Mouse (Mus musculus) stomach, embryonic 15.5 days (tissue): ENCODE results near the gene Eng. TPM values are rescaled to one million over a fixed set of nuclear protein-coding genes. Genes with fewer than 3 reads are reported as not detected.
A peak's percentile ranks its signal among the peaks of the same experiment; 100 is the strongest.

Experiments used
- ATAC-seq: fragments of 200-750 bp; cut with Nextera tagmentation; 2 replicates; pipeline ENCODE4 v1.8.0; 2017; ENCODE audit warnings: low read depth, moderate number of reproducible peaks, moderate TSS enrichment; ENCODE audit not compliant: insufficient read depth, low FRiP score
- H3K27ac ChIP-seq: fragments of 300-500 bp; sonication (generic); 2 replicates; pipeline ENCODE4 v1.5.1; 2015; ENCODE audit warnings: mild to moderate bottlenecking, inconsistent platforms
- H3K27me3 ChIP-seq: fragments of 300-500 bp; sonication (generic); replicated peaks from 2 replicates; pipeline ENCODE4 v1.6.1; 2015; ENCODE audit warnings: inconsistent platforms
- H3K36me3 ChIP-seq: fragments of 300-500 bp; sonication (generic); 2 replicates; pipeline ENCODE4 v1.6.1; 2015; ENCODE audit warnings: inconsistent platforms
- H3K4me1 ChIP-seq: fragments of 300-500 bp; sonication (generic); 2 replicates; pipeline ENCODE4 v1.6.1; 2015; ENCODE audit warnings: inconsistent platforms
- H3K4me2 ChIP-seq: fragments of 300-500 bp; sonication (generic); 2 replicates; pipeline ENCODE4 v1.6.1; 2015; ENCODE audit warnings: mild to moderate bottlenecking, inconsistent platforms
- H3K4me3 ChIP-seq: fragments of 300-500 bp; sonication (generic); replicated peaks from 2 replicates; pipeline ENCODE4 v1.5.1; 2015; ENCODE audit warnings: inconsistent platforms
- H3K9ac ChIP-seq: fragments of 300-500 bp; sonication (generic); 2 replicates; pipeline ENCODE4 v1.6.1; 2015; ENCODE audit warnings: inconsistent platforms
- H3K9me3 ChIP-seq: fragments of 300-500 bp; sonication (generic); 2 replicates; pipeline ENCODE4 v1.6.1; 2016; ENCODE audit warnings: inconsistent platforms
- WGBS: fragments of 180-500 bp; shearing (Covaris S2); methylation state at CpG from one replicate; pipeline ENCODE4 v1.1.7; 2015; 5-methylcytosine and 5-hydroxymethylcytosine counted together
- polyA plus RNA-seq: library from polyadenylated mRNA; unstranded; fragments of >200 nt; fragmentation: Nextera tagmentation; extraction: Ambion mirVana; gene quantifications from 2 replicates; pipeline ENCODE4 v1.2.1, GENCODE M21; 2015

The Eng gene
- polyA plus RNA-seq, 1 experiment from 2014 or later: 59.6 TPM

DNA sequence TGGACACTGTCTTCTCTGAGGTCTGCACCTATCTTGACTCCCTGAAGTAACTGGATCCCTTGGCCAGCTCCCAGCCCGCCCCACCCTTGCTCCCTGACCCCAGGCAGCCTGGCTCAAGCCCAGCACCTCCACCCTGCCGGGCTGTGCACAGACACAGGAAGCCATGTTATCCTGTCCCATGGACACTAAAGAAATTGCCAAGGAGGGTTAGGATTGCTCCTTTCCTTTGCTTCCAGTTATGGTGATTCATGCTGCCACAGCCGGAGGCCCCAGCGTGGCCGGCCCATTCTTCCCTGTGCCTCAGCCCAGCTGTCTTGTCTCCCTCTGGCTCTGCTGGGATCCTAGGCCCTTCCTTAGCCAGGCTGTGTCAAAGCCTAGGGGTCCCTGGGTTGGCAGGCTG is 12.7 kb upstream of the Eng start:
- Histone ChIP-seq H3K9me3 (no peaks in the 10 kb centered on the region), H3K27ac (peak overlapping the region; percentile 51), H3K9ac (no peak overlapping the region), H3K4me2 (no peak overlapping the region), H3K4me1 (peaks cover 22% of the 10 kb centered on the region), H3K36me3 (no peaks in the 10 kb centered on the region), H3K27me3 (no peaks in the 10 kb centered on the region), H3K4me3 (no peak overlapping the region)
- ATAC-seq: no peak
- WGBS: 61% methylated on average over 5 of the region's 5 CpGs

DNA sequence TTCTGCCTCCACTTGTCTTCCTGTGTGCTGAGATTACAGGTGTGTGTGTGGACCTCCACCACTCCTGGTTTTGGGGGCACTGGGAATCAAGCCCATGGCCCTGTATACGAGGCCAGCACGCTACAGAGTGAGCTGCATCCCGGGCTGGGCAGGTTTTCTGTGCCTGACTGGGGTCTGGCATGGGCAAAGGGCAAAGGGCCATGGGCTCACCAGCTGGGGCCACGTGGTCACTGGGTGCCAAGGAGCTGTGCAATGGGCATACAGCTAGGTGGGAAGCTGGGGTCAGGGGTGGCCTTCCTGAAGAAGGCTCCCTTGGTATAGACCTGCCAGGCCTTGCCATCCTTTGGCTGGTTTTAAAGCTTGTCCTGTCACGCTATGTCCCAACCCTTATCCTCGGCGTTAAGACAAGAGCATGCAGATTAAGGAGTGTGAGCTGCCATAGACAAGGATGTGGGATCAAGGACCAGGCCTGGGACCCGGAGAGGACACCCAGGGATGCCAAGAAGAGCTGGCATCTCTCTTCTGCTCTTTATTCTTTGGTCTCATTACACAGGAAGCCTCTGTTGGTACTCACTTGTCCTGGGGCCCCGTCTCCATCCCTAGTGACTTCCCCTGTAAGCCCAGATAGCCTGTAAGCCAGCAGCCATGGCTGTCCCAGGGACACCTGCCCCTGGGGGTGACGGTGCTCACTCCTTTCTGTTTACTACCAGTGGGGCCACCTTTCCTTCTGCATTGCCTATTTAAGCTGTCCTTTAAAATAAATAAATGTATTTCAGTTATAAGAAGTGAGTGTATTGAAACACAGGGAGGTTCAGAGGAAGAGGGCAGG is 11.9 kb upstream of the Eng start:
- Histone ChIP-seq H3K27ac (no peak overlapping the region; the same call in 1 of the 2 replicates), H3K27me3 (no peaks in the 10 kb centered on the region), H3K9ac (no peak overlapping the region), H3K4me1 (peaks cover 14% of the 10 kb centered on the region), H3K36me3 (no peaks in the 10 kb centered on the region), H3K4me2 (no peak overlapping the region), H3K4me3 (no peak overlapping the region), H3K9me3 (no peaks in the 10 kb centered on the region)
- 87% methylated on average over 10 of the region's 10 CpGs for WGBS
- no peak for ATAC-seq

DNA sequence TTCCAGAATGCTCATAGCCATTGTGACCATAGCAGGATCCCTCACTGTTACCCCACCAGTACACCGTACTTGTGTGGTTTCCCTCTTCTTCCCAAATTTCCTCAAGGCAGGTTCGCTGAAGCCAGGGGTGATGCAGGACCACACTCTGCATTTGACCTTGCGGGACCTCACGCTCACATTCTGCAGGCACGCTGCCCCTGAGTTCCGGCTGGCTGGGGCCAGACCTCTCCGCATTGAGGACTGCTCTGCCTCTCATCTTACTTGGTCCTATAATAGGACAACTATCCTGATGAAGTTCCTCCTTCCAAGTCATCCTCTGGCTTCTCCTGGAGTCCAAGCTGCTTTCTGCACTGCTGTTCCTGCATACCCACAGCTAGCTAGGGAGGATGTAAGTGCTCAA is 9.8 kb upstream of the Eng start:
- H3K9me3 ChIP-seq: no peaks in the 10 kb centered on the region
- H3K27me3 ChIP-seq: no peaks in the 10 kb centered on the region
- H3K9ac ChIP-seq: no peak overlapping the region
- no peaks in the 10 kb centered on the region for H3K36me3 ChIP-seq
- H3K4me1 ChIP-seq: peaks cover 11% of the 10 kb centered on the region
- WGBS: 81% methylated on average over 7 of the region's 7 CpGs
- peak overlapping the region; percentile 40; the same call in 1 of the 2 replicates for H3K27ac ChIP-seq
- no peak overlapping the region for H3K4me2 ChIP-seq
- H3K4me3 ChIP-seq: no peak overlapping the region
- ATAC-seq: no peak

DNA sequence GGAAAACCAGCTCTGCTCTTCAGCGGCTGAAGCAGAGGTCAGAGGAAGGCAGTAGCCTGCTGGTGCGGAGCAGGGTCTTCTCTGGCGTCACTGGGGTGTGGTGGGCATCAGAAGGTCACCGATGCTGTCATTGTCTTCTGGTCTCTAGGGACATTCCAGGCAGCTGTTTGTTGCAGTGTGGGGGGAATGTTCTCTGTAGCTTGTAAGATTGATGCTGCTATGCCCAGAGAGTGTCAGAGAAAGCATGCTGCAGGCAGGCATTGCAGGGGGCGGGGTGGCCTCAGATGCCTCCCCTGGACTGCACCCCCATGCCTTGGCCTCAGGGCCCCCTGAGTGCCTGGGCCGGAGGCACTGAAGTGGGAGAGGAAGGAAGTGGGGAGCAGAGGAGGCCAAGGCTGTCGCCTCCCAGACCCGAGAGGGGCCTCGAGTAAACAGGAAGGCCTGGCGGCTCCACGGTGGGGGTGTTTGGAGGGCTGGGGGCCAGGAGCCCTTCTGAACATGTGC is 8.6 kb upstream of the Eng start:
- H3K27ac ChIP-seq: 0 out of 2 replicates have a peak overlapping the region, but pooled peaks have one; percentile 41
- no peak overlapping the region for H3K4me3 ChIP-seq
- H3K36me3 ChIP-seq: no peaks in the 10 kb centered on the region
- H3K4me2 ChIP-seq: no peak overlapping the region
- WGBS: 21% methylated on average over 11 of the region's 11 CpGs
- H3K9me3 ChIP-seq: no peaks in the 10 kb centered on the region
- peaks cover 12% of the 10 kb centered on the region for H3K4me1 ChIP-seq
- no peak overlapping the region for H3K9ac ChIP-seq
- ATAC-seq: peak; percentile 49
- H3K27me3 ChIP-seq: no peaks in the 10 kb centered on the region

DNA sequence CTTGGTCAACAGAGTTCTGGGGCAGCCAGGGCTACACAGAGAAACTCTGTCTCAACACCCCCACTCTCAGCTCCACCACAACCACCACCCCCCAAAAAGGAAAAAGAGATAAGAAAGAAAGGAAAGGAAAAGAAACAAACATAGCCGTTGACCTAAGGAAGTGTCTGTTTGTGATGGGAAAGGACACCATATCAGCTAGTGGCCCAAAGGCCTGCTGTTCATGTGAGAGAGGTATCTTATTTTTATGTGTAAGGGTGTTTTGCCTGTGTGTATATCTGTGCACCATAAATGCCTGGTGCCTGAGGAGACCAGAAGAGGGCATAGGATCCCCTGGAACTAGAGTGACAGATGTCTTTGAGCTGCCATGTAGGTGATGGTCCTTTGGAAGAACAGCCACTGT is 6.8 kb upstream of the Eng start:
- H3K27me3 ChIP-seq: no peaks in the 10 kb centered on the region
- H3K4me2 ChIP-seq: no peak overlapping the region
- no peaks in the 10 kb centered on the region for H3K36me3 ChIP-seq
- H3K4me3 ChIP-seq: no peak overlapping the region
- H3K9me3 ChIP-seq: no peaks in the 10 kb centered on the region
- H3K4me1 ChIP-seq: peaks cover 14% of the 10 kb centered on the region
- 29% methylated on average over 1 of the region's 1 CpGs for WGBS
- no peak for ATAC-seq
- no peak overlapping the region for H3K27ac ChIP-seq
- no peak overlapping the region for H3K9ac ChIP-seq

DNA sequence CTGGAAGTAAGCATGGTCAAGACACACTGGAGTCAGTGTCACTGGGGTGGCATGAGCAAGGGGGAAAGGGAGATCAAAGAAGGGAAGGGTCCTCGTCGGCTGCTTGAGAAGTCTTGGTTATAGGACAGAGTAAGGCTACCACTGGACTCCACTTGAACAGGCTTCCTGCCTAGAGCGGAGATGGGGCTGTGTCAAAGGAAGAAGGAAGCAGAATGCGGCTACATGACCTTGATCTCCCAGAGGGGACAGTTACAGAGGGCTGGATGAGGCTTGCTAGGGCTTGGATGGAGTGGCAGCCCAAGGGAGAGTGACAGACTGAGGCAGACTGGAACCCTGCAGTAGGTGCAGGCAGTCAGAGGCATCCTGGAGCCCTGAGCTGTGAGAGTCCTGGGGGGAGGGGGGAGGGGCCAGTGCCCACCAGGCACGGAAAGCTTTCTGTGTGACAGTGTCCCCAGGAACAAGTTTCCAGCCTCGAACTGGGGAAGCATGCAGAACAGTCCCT is 5.8 kb upstream of the Eng start:
- 63% methylated on average over 6 of the region's 6 CpGs for WGBS
- no peak overlapping the region for H3K27ac ChIP-seq

DNA sequence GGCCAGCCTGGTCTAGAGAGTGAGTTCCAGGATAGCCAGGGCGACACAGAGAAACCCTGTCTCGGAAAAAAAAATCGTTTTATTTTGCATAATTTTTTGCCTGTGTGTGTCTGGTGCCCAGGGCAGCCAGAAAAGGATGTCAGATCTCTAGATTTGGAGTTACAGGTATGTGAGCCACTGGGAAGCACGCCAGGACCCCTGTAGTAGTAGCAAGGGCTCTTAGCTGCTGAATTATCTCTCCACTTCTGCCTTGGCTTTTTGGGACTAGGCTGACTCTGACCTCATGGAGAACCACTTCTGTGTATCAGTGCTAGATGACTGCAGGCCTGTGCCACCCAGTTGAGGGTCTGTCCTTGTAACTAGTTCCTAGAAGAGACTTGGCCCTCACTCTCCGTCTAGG is 4.6 kb upstream of the Eng start:
- ATAC-seq: no peak
- peaks cover 19% of the 10 kb centered on the region for H3K4me1 ChIP-seq

More for the DNA sequence above, 5.8 kb upstream of the Eng start:
- Histone ChIP-seq H3K27me3 (no peaks in the 10 kb centered on the region), H3K9ac (no peak overlapping the region), H3K4me1 (peaks cover 14% of the 10 kb centered on the region), H3K4me2 (no peak overlapping the region), H3K4me3 (no peak overlapping the region), H3K36me3 (no peaks in the 10 kb centered on the region), H3K9me3 (no peaks in the 10 kb centered on the region)
- ATAC-seq: no peak

DNA sequence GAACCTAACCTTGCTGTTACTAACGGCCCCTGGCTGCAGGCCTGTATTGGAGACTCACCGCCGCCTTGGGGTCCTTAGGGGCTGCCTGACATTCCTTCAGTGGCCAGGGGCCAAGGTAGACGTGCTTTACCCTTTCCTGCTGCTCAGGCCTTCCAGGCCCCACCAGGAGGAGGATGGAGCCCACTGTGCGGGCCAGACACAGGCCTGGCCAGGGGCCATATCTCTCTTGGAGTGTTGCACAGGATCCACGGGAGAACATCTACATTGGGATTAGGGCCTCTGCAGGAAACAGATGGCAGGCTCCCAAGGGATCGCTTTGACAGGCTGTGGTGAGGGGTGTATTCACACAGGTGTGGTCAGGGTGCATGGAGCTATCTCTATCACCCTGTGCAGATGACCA is 3.6 kb upstream of the Eng start:
- no peak overlapping the region for H3K4me3 ChIP-seq
- no peaks in the 10 kb centered on the region for H3K36me3 ChIP-seq
- H3K4me2 ChIP-seq: no peak overlapping the region
- WGBS: 54% methylated on average over 7 of the region's 7 CpGs
- ATAC-seq: 0 out of 2 replicates have a peak, but pooled peaks have one; percentile 15
- H3K27me3 ChIP-seq: no peaks in the 10 kb centered on the region
- peaks cover 17% of the 10 kb centered on the region for H3K4me1 ChIP-seq
- H3K9me3 ChIP-seq: no peaks in the 10 kb centered on the region
- no peak overlapping the region for H3K27ac ChIP-seq
- no peak overlapping the region for H3K9ac ChIP-seq

More for the DNA sequence above, 4.6 kb upstream of the Eng start:
- Histone ChIP-seq H3K9me3 (no peaks in the 10 kb centered on the region), H3K36me3 (no peaks in the 10 kb centered on the region), H3K27me3 (no peaks in the 10 kb centered on the region), H3K27ac (no peak overlapping the region), H3K9ac (no peak overlapping the region), H3K4me3 (no peak overlapping the region), H3K4me2 (no peak overlapping the region)
- WGBS: 86% methylated on average over 5 of the region's 5 CpGs

DNA sequence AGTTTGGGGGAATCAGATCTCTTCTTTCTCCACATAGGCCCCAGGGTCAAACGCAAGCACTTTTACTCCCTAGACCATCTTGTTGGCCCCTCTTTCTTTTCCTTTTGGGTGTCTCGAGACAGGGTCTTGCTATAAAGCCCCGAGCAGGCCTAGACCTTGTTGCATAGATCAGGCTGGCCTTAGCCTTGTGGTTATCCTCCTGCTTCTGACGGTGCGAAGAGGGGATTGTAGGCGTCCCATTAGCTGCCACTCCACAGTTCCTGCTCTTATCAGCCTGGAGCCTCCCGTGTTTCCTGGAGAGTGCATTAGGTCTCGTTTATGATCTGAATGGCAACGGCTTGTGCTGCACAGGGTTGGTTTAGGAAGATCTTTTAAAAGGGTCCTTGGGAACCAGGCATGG is 2.3 kb upstream of the Eng start:
- Histone ChIP-seq H3K27me3 (no peaks in the 10 kb centered on the region), H3K4me3 (no peak overlapping the region), H3K9ac (no peak overlapping the region), H3K36me3 (no peaks in the 10 kb centered on the region), H3K27ac (no peak overlapping the region), H3K9me3 (no peaks in the 10 kb centered on the region), H3K4me1 (0 out of 2 replicates have a peak, but pooled peaks cover 13% of the 10 kb centered on the region), H3K4me2 (no peak overlapping the region)
- WGBS: 63% methylated on average over 9 of the region's 9 CpGs
- ATAC-seq: no peak

DNA sequence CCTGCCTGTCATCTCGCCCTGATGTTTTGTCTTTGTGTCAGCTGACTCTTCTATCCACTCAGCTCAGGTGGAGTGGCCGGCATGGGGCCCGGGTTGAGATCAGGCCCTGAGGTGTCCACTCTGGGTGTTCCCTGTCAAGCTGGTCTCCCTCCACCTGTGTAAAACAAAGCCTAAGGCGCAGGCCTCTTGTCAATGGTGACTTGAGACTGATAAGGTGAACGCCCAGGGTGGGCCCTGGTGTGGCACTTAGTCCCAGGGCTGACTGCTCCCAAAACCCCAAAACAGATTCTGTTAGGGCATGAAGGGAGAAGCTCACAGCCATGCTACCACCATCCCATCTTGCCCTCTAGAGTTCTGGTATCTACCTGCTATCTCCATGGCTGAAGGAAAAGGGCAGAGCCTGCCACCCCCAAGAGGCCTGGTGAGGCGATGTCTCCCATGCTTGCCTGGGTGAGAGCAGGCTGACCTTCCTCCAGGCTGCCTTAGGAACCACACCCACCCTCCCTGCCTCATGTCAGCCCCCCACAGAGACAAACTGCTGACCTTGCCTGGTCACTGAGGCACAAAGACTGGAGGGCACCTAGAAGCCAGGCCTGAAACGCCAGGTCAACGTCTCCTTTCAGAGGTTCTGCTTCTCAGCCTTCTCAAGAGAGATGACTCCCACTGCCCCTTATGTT is 1.5 kb upstream of the Eng start:
- ATAC-seq: no peak
- no peak overlapping the region for H3K4me3 ChIP-seq
- H3K4me1 ChIP-seq: 0 out of 2 replicates have a peak, but pooled peaks cover 13% of the 10 kb centered on the region
- no peak overlapping the region for H3K4me2 ChIP-seq
- H3K9ac ChIP-seq: no peak overlapping the region
- no peaks in the 10 kb centered on the region for H3K27me3 ChIP-seq
- H3K27ac ChIP-seq: no peak overlapping the region
- H3K36me3 ChIP-seq: no peaks in the 10 kb centered on the region
- no peaks in the 10 kb centered on the region for H3K9me3 ChIP-seq
- WGBS: 72% methylated on average over 8 of the region's 8 CpGs

DNA sequence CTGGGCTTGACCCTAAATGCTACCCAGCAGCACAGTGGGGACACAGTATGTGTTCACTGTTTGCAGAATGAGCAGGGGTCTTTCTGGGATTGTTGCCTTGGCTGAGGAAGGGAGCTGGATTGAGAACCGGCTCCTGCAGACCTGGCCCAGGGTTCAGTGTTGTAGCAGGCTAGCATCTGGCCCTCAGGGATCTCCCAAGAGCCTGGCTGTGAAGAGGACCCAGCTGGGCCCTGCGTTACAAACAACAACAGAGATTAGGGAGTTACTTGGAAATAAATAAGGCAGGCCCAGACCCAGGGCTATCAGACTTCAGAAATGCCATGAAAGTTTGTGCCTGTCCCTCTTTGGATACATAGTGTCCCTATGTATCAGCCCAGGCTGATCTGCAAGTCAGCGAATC is 748 bp upstream of the Eng start:
- no peaks in the 10 kb centered on the region for H3K27me3 ChIP-seq
- ATAC-seq: no peak
- no peak overlapping the region for H3K4me3 ChIP-seq
- H3K4me2 ChIP-seq: no peak overlapping the region
- 0 out of 2 replicates have a peak, but pooled peaks cover 13% of the 10 kb centered on the region for H3K4me1 ChIP-seq
- no peaks in the 10 kb centered on the region for H3K9me3 ChIP-seq
- WGBS: 63% methylated on average over 3 of the region's 3 CpGs
- H3K36me3 ChIP-seq: no peaks in the 10 kb centered on the region
- no peak overlapping the region for H3K9ac ChIP-seq
- H3K27ac ChIP-seq: peak overlapping the region; percentile 51

DNA sequence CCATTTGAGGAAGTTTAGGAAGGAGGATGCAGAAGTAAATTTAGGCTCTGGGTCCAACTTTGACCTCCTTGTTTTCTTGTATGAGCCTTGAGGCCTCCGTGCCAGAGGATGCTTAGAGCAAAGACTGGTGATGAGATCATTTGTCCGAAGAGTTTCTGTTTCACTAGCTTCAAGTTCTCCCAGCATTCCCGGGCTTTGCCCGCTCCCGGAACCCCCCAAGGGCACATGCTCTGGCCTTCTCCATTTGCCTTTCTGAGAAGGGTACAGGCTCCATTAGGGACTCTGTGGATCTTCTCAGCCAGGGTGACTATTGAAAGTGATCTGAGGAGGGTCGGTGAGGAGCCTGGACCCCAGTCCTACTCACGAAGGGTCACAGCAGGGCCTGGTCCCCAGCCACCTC is 971 bp downstream of the Eng start:
- H3K9ac ChIP-seq: no peak overlapping the region
- no peaks in the 10 kb centered on the region for H3K36me3 ChIP-seq
- peak overlapping the region; percentile 44 for H3K4me2 ChIP-seq
- WGBS: 80% methylated on average over 7 of the region's 7 CpGs
- ATAC-seq: no peak
- no peaks in the 10 kb centered on the region for H3K9me3 ChIP-seq
- peak overlapping the region; percentile 51; the same call in 1 of the 2 replicates for H3K27ac ChIP-seq
- H3K27me3 ChIP-seq: no peaks in the 10 kb centered on the region
- 0 out of 2 replicates have a peak, but pooled peaks cover 12% of the 10 kb centered on the region for H3K4me1 ChIP-seq
- H3K4me3 ChIP-seq: peak overlapping the region; percentile 42
